Mouse (Mus musculus) urinary bladder, adult 18-20 months (tissue): ENCODE measurements at regions not wholly inside any gene's neighbourhood (a gene's known extent, or its start where the extent isn't known, plus 50 kb on each side); places are given as distances from the start of the nearest gene placed in this dataset.
A peak's percentile ranks its signal among the peaks of the same experiment; 100 is the strongest.

Experiments
- DNase-seq, 2 experiments: peaks; one replicate each; pipeline ENCODE4 v3.0.0; 2022; ENCODE audit warnings: low spot score in 2 of 2, mixed read lengths in 2 of 2

GRCm38 (mm10) chr14:110685247-110685646, 69.7 kb downstream of the Slitrk6 start:
- no peak for DNase-seq

- DNase-seq = no peak
These were observed 75.2 kb downstream of the Slitrk6 start for GRCm38 (mm10) chr14:110679741-110680140.

- DNase-seq = no peak
These were observed 89.2 kb downstream of the Slitrk6 start for GRCm38 (mm10) chr14:110665712-110666111.

- DNase-seq = no peak
These were observed 91.7 kb downstream of the Slitrk6 start for GRCm38 (mm10) chr14:110663231-110663630.

- DNase-seq = no peak
These were observed 120.8 kb downstream of the Slitrk6 start for GRCm38 (mm10) chr14:110634147-110634546.

- peak in 1 of 2 experiments; percentile 15 for DNase-seq
These were observed 131.2 kb downstream of the Slitrk6 start for GRCm38 (mm10) chr14:110623716-110624115.

- DNase-seq = no peak
These were observed 136.4 kb downstream of the Slitrk6 start for GRCm38 (mm10) chr14:110618496-110618920.

- no peak for DNase-seq
These were observed 138.5 kb downstream of the Slitrk6 start for GRCm38 (mm10) chr14:110616447-110616846.

GRCm38 (mm10) chr14:110580311-110580710, 174.6 kb downstream of the Slitrk6 start:
- DNase-seq = no peak

- DNase-seq = no peak
These were observed 184.2 kb downstream of the Slitrk6 start for GRCm38 (mm10) chr14:110570717-110571116.

GRCm38 (mm10) chr14:110565783-110566445, 189.0 kb downstream of the Slitrk6 start:
- DNase-seq = no peak

GRCm38 (mm10) chr14:110564621-110565020, 190.3 kb downstream of the Slitrk6 start:
- DNase-seq = no peak

GRCm38 (mm10) chr14:110545265-110545664, 209.7 kb downstream of the Slitrk6 start:
- no peak for DNase-seq

GRCm38 (mm10) chr14:110543303-110544134, 211.4 kb downstream of the Slitrk6 start:
- no peak for DNase-seq

GRCm38 (mm10) chr14:110527306-110527705, 227.6 kb downstream of the Slitrk6 start:
- DNase-seq = peak in 1 of 2 experiments; percentile 9

GRCm38 (mm10) chr14:110485057-110485456, 269.9 kb downstream of the Slitrk6 start:
- no peak for DNase-seq

GRCm38 (mm10) chr14:110472743-110473142, 282.2 kb downstream of the Slitrk6 start:
- DNase-seq = no peak

GRCm38 (mm10) chr14:110472176-110472575, 282.8 kb downstream of the Slitrk6 start:
- no peak for DNase-seq

GRCm38 (mm10) chr14:110470714-110471113, 284.2 kb downstream of the Slitrk6 start:
- DNase-seq = no peak

GRCm38 (mm10) chr14:110468457-110469311, 286.3 kb downstream of the Slitrk6 start:
- DNase-seq = no peak
